Mouse (Mus musculus) frontal cortex, postnatal 36 days (tissue): ENCODE measurements at regions not wholly inside any gene's neighbourhood (a gene's known extent, or its start where the extent isn't known, plus 50 kb on each side); places are given as distances from the start of the nearest gene placed in this dataset.
"Not testable (repeated sequence)": the region's sequence is repeated elsewhere in the genome, so short reads cannot be mapped to it uniquely, and the experiment has no call there.

ENCODE experiments used
- DNase-seq, 2 experiments: peaks; one replicate each; pipeline ENCODE4 v3.0.0; 2022; ENCODE audit warnings: low spot score in 2 of 2

DNA sequence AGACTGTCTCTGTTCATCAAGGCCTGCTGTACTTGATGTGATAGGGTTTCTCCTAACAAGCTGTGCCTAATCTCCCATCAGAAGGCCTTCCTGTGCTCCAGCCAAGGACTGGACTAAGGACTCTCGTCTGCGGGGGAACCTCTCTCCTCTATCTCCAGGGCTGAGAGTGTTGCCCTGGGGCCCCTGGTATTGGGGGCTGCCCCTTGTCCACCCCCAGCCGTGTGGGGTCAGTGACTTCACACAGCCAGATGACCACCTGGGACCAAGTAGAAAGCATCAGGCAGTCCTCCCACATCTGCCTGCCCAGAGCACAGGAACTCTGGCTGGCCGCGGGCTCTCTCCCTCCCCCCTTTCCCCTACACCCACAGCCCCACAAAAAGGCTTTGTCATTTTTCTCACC is 651.5 kb upstream of the Kif2b start:
- DNase-seq = no peak

DNA sequence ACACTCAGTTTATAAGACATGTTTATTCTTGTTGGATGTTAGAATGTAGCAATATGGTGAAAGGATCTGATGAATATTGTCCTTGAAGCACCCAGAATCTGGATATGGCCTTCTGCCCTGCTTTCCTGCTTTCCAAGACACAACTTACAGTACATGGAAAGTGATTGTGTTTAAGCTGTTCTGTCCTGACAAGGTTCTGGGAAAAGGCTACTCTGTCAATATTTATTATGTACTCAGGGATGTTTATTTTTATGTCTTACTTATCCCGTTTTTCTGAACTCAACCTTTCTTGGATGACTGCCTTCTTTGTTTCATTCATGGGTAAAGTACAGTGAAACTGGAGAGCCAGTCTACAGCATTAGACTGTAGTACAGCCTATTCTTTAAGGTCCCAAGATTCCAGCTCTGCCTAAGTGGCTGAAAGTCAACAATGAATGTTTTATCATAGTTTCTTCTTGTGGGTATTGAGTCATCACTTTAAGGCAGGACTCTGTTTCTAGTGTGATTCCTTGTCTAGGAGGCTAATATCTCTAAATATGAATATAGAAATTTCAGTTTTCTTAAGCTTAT is 631.7 kb upstream of the Kif2b start:
- no peak for DNase-seq

DNA sequence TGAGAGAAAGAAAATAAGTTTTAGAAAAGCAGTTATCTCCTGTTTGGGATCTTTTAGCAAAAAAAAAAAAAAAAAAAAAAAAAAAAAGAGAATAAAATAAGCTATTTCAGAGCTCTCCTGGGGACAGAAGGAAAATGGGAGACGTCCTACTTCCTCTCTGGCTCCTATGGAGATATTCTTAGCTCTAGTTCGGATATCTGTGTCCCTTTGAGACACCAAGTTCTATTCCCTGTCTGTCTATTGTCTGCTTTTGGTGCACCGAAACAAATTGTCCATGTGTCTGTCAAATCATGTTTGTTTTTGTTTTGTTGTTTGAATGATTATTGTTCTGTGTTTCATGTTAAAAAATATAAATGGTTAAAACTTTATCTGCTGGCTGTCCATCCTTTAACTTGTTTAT is 601.0 kb upstream of the Kif2b start:
- not testable (repeated sequence) for DNase-seq

DNA sequence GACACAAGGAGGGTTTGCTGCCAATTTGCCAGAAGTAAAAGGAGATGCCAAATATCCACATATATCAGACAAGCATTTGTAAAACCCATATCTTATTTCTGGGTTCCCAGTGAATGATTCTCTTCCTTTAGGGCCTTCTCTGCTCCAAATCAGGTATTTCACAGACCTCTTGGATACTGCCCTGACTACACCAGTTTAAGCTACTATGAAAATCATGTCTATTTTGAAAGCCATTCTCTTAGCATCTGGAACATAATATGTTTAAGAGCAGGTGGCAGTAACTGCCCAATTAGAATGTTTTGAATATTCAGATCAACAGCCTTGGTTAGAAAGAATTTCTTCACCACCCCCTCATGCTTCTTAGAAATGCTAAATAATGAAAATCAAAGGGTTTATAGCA is 575.8 kb upstream of the Kif2b start:
- DNase-seq = no peak

- DNase-seq = peak in 1 of 2 experiments; percentile 3
Measured at GRCm38 (mm10) chr11:92135677-92136076, 558.3 kb upstream of the Kif2b start.

DNA sequence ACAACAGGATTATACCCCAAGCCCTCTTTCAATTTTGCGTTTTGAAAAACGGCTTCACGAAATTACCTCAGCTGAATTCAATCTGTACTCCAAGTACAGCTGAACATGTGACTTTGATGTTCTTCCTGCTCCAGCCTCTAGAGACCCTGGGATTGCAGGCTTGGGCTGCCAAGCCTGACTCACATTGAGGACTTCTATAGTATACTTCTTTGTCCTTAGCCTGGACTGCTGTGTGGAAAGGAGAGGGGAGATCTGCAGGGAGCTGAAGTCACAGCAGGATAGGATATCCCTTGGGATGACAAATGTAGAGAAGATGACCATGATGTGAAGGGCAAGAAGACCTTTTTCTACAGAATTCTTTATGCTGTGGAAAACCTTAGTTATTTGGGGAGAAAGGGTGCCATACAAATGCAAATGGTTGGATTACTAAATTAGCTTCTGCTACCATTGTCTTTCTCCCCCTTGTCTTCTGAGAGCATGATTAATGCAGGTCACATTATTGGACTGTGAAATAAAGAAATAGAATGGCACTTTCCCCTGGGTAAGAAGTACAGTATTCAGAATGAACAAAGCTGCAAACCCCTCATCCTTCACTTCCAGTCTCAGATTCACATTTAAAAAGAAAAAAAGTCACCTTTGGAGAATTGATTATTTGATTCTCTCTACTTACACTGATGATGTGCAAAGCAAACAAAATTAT is 557.7 kb upstream of the Kif2b start:
- no peak for DNase-seq

DNA sequence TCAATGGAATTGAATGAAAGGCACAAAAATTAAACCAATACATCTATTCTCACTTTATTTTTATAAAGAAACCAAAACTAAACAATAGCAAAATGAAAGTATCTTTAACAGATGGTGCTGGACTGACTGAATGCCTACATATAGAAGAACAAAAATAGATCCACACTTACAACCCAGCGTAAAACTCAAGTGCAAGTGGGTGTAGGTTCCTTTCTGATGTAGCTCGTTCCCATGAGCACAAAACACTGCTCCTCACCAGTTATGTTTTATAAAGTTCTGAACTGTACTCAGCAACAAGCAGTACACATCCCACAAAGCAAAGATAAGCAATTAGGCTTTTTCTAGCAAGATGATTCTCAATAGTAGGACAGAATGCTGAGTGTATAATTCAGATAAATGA is 507.4 kb upstream of the Kif2b start:
- peak in 1 of 2 experiments; percentile 6 for DNase-seq

DNA sequence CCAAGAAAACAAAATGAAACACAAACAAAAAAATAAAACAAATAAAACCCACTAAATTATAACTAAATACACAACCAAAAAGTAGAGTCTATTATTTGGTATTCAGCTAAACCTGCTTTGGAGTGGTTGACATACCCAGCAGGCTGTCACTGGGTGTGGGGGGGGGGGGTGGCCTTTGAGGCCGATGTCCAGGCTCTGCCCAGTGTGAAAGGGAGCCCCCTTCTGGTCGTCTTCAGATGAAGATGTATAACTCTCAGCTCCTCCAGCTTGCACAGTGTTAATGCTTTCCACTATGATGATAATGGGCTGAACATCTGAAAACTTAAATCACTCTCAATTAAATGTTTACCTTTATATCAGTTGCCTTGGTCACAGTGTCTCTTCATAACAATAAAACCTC is 464.3 kb upstream of the Kif2b start:
- no peak for DNase-seq

DNA sequence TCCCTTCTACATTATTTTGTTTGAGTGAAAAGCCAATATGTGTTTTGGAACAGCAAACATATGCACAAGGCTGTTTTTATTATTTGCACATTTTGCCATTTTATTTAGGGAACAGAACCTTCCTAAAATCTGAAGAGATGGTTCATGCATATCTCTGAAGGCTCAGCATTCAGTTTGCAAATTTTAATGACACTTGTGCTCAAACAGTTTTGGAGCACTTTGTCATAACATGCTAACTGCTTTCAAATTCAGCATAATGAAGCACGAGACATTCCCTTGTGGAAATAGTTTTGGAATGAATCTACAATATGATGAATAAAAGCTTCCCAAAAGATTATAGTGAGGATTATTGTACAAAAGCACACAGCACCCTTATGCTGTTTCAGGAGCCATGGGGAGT is 462.8 kb upstream of the Kif2b start:
- peak in 1 of 2 experiments; percentile 7 for DNase-seq

- no peak for DNase-seq
Measured at GRCm38 (mm10) chr11:92018419-92018818, 441.1 kb upstream of the Kif2b start.

GRCm38 (mm10) chr11:92011284-92011683 is 433.9 kb upstream of the Kif2b start:
- DNase-seq = peak; percentile 2 to 43

DNA sequence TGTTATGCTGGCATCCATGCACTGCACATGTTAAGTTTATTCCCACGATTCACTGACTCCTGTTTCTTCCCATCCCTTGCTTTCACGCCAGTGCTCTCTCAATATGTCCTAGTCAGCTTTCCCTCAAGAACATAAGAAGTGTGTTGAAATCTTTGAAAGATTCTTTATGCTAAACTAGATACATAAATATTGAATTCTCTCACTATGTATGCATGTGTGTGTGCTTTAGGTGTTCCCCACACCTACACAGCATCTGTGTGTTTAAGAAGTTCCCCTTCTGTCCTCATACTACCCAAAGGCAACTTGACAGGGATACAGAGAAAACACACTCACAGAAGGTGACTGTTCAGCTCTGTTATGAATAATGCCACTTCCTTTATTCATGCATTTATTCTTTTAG is 418.2 kb upstream of the Kif2b start:
- DNase-seq = peak in 1 of 2 experiments; percentile 45

- DNase-seq = no peak
Measured at GRCm38 (mm10) chr11:91969531-91969930, 392.2 kb upstream of the Kif2b start.

- no peak for DNase-seq
Measured at GRCm38 (mm10) chr11:91944336-91944735, 367.0 kb upstream of the Kif2b start.
